Mouse (Mus musculus) heart, adult 18-20 months (tissue): ENCODE data around the gene Cited4. TPM values are rescaled to one million over a fixed set of nuclear protein-coding genes. Genes with fewer than 3 reads are reported as not detected.

ENCODE experiments used
- DNase-seq, 2 experiments: peaks; one replicate each; pipeline ENCODE4 v3.0.0; 2021 to 2022; ENCODE audit warnings: mixed read lengths in 1 of 2
- total RNA-seq, 2 experiments: library from RNA; stranded (reverse); gene quantifications; 2 replicates each; pipeline ENCODE4 v1.2.3; 2021

Gene Cited4
- total RNA-seq, 2 experiments from 2014 or later, result 35.6 to 51.5 TPM

- peak in 1 of 2 experiments; percentile 59 for DNase-seq
These were observed 14.6 kb downstream of the Cited4 start for GRCm38 (mm10) chr4:120680953-120681352.

- peak; percentile 43 to 75 for DNase-seq
These were observed 15.8 kb downstream of the Cited4 start for GRCm38 (mm10) chr4:120682168-120682567.

- no peak for DNase-seq
These were observed 17.1 kb downstream of the Cited4 start for GRCm38 (mm10) chr4:120683278-120683997.

- DNase-seq, result no peak
These were observed 20.9 kb downstream of the Cited4 start for GRCm38 (mm10) chr4:120687282-120687681.

- DNase-seq, result no peak
These were observed 22.9 kb downstream of the Cited4 start for GRCm38 (mm10) chr4:120689317-120689716.

GRCm38 (mm10) chr4:120692717-120693116 is 26.3 kb downstream of the Cited4 start:
- DNase-seq, result peak; percentile 55 to 75

GRCm38 (mm10) chr4:120697353-120697752 is 31.0 kb downstream of the Cited4 start:
- DNase-seq, result no peak

- DNase-seq, result no peak
These were observed 31.6 kb downstream of the Cited4 start for GRCm38 (mm10) chr4:120697799-120698484.

- peak in 1 of 2 experiments; percentile 54 for DNase-seq
These were observed 34.8 kb downstream of the Cited4 start for GRCm38 (mm10) chr4:120701180-120701579.

- no peak for DNase-seq
These were observed 35.7 kb downstream of the Cited4 start for GRCm38 (mm10) chr4:120702056-120702455.

- DNase-seq, result no peak
These were observed 36.1 kb downstream of the Cited4 start for GRCm38 (mm10) chr4:120702511-120702910.

- DNase-seq, result no peak
These were observed 45.9 kb downstream of the Cited4 start for GRCm38 (mm10) chr4:120712236-120712635.

- DNase-seq, result no peak
These were observed 46.6 kb downstream of the Cited4 start for GRCm38 (mm10) chr4:120713021-120713420.

GRCm38 (mm10) chr4:120713856-120714497 is 47.6 kb downstream of the Cited4 start:
- no peak for DNase-seq

GRCm38 (mm10) chr4:120716141-120716571 is 49.8 kb downstream of the Cited4 start:
- DNase-seq, result peak; percentile 44 to 68

- DNase-seq, result no peak
These were observed 50.4 kb downstream of the Cited4 start for GRCm38 (mm10) chr4:120716765-120717164.

Other genes with a start within 250 kb of the Cited4 start
- gene Slfnl1, start 134.3 kb upstream of the Cited4 start, total RNA-seq, result not detected
- gene Ctps, start 96.3 kb upstream of the Cited4 start, total RNA-seq, result 10 to 100 TPM; 25.9 to 28.0 TPM
- not detected for gene Gm8439, start 77.8 kb upstream of the Cited4 start, total RNA-seq
- 1 to 10 TPM; 1.5 to 1.9 TPM for gene Kcnq4, start 82.0 kb downstream of the Cited4 start, total RNA-seq
- 10 to 100 TPM; 39.5 to 42.6 TPM for gene Nfyc, start 165.0 kb downstream of the Cited4 start, total RNA-seq
- under 1 TPM in 1 of 2 experiments, not detected in 1; 0.05 TPM for gene Rims3, start 188.2 kb downstream of the Cited4 start, total RNA-seq